Comparison of ENCODE assay signal across 8 mouse cellular contexts in genomic region chr5:136237607-136238006, GRCm38 (mm10). TPM values are rescaled to one million over a fixed set of nuclear protein-coding genes. Genes with fewer than 3 reads are reported as not detected.
DNase-seq lines count a peak whose midpoint lies in the region; ATAC-seq and TF ChIP-seq lines count a peak whose summit lies in the region.

No protein-coding gene starts in this region.

- 0 out of 2 replicates have a peak, but pooled peaks cover 4% of the 10 kb centered on the region for H3K4me1 ChIP-seq in cerebellum, adult 2 months (ENCODE audit: control insufficient read depth, insufficient read depth, low read length)
- no peaks in the 10 kb centered on the region for H3K4me1 ChIP-seq in intestine, embryonic 14.5 days (replicated peaks; ENCODE audit: control insufficient read depth, insufficient read depth, low read length)

- H3K9me3 ChIP-seq in intestine, embryonic 14.5 days (ENCODE audit: control insufficient read depth, low read length): no peaks in the 10 kb centered on the region

- H3K4me2 ChIP-seq in intestine, embryonic 14.5 days (ENCODE audit: low read length): peak overlapping the region; percentile 49

- H3K36me3 ChIP-seq in intestine, embryonic 14.5 days (ENCODE audit: control insufficient read depth, insufficient read depth, low read length): no peaks in the 10 kb centered on the region

- ATAC-seq in common myeloid progenitor, adult 5-6 weeks (replicated peaks; ENCODE audit: low read depth, poor library complexity, severe bottlenecking): peak; percentile 66
- ATAC-seq in intestine, embryonic 14.5 days (replicated peaks; ENCODE audit: low FRiP score, low TSS enrichment, low read depth): no peak
- ATAC-seq in megakaryocyte-erythroid progenitor cell, adult 5-6 weeks (replicated peaks; ENCODE audit: low FRiP score, low TSS enrichment, poor library complexity, severe bottlenecking): 0 out of 2 replicates have a peak, but pooled peaks have one; percentile 15

- no peak for TF ChIP-seq CTCF in cerebellum, adult 2 months (IDR thresholded peaks at IDR 0.05; ENCODE audit: borderline replicate concordance, insufficient read depth, low read depth, low read length)

- H3K27ac ChIP-seq in cerebellum, adult 2 months (ENCODE audit: insufficient read depth, low read length): no peak overlapping the region
- no peak overlapping the region for H3K27ac ChIP-seq in intestine, embryonic 14.5 days (ENCODE audit: low read depth)

- H3K27me3 ChIP-seq in cerebellum, adult 2 months (ENCODE audit: control insufficient read depth, insufficient read depth, low read length): no peaks in the 10 kb centered on the region
- 0 out of 2 replicates have a peak, but pooled peaks cover 7% of the 10 kb centered on the region for H3K27me3 ChIP-seq in intestine, embryonic 14.5 days (replicated peaks; ENCODE audit: control insufficient read depth, insufficient read depth, low read length)

- peak overlapping the region; percentile 39 for H3K4me3 ChIP-seq in cerebellum, adult 2 months (replicated peaks; ENCODE audit: insufficient read depth, low read depth, low read length)
- H3K4me3 ChIP-seq in intestine, embryonic 14.5 days (ENCODE audit: low read depth, low read length): peak overlapping the region; percentile 10; the same call in 1 of the 2 replicates

- TF ChIP-seq POLR2A in cerebellum, adult 2 months (IDR thresholded peaks at IDR 0.05; ENCODE audit: borderline replicate concordance, insufficient read depth, low read length): no peak

- no peak for DNase-seq in cerebellum, adult 2 months
- no peak for DNase-seq in cerebellum, adult 18-20 months
- DNase-seq in intestine, embryonic 14.5 days (ENCODE audit: low spot score): no peak
- DNase-seq in adipocyte (ENCODE audit: low spot score): no peak
- no peak for DNase-seq in urinary bladder, adult 2 months (ENCODE audit: low spot score)
- DNase-seq in cerebellum, adult 9-11 months: no peak

- 3% methylated on average over 19 of the region's 19 CpGs for WGBS in cerebellum, adult 2 months
- 2% methylated on average over 19 of the region's 19 CpGs for WGBS in intestine, embryonic 14.5 days

- H3K9ac ChIP-seq in intestine, embryonic 14.5 days (ENCODE audit: low read length): no peak overlapping the region

RNA-seq across cellular contexts. Expression of gene Sh2b2, which starts 8.7 kb away (rescaled TPM):
- polyA plus RNA-seq in cerebellum, adult 2 months (2012; rRNA removed): 8.1 and 8.3 TPM in 2 replicates
- 4.3 and 8.7 TPM in 2 replicates for total RNA-seq in common myeloid progenitor, adult 5-6 weeks (2017)
- 3.1 and 4.2 TPM in 2 replicates for polyA plus RNA-seq in intestine, embryonic 14.5 days (2014; fragmentation: Nextera tagmentation; extraction: Ambion mirVana)
- total RNA-seq in megakaryocyte-erythroid progenitor cell, adult 5-6 weeks (2014; fragmentation: Nextera tagmentation): 1.7 and 3.0 TPM in 2 replicates
- total RNA-seq in megakaryocyte-erythroid progenitor cell, adult 5-6 weeks (2017): 0.09 and 1.8 TPM in 2 replicates
- polyA plus RNA-seq in urinary bladder, adult 2 months (2012; rRNA removed): 1.8 and 2.2 TPM in 2 replicates

RNA-seq across cellular contexts. Expression of gene Prkrip1, which starts 38.8 kb away (rescaled TPM):
- 36.2 and 38.0 TPM in 2 replicates for polyA plus RNA-seq in cerebellum, adult 2 months (2012; rRNA removed)
- total RNA-seq in common myeloid progenitor, adult 5-6 weeks (2017): 24.2 and 67.2 TPM in 2 replicates
- 42.0 and 53.1 TPM in 2 replicates for polyA plus RNA-seq in intestine, embryonic 14.5 days (2014; fragmentation: Nextera tagmentation; extraction: Ambion mirVana)
- 24.2 and 32.6 TPM in 2 replicates for total RNA-seq in megakaryocyte-erythroid progenitor cell, adult 5-6 weeks (2014; fragmentation: Nextera tagmentation)
- total RNA-seq in megakaryocyte-erythroid progenitor cell, adult 5-6 weeks (2017): 67.4 and 131 TPM in 2 replicates
- polyA plus RNA-seq in urinary bladder, adult 2 months (2012; rRNA removed): 20.8 and 23.3 TPM in 2 replicates
